Mouse (Mus musculus) limb, embryonic 11.5 days (tissue): Measurements from ENCODE around the gene Vat1. TPM values are rescaled to one million over a fixed set of nuclear protein-coding genes. Genes with fewer than 3 reads are reported as not detected.
A peak's percentile ranks its signal among the peaks of the same experiment; 100 is the strongest.

Source experiments
- ATAC-seq: fragments of 200-750 bp; cut with Nextera tagmentation; 2 replicates; pipeline ENCODE4 v1.8.0; 2017; ENCODE audit warnings: low read depth; ENCODE audit not compliant: insufficient number of reproducible peaks, low FRiP score, low TSS enrichment
- DNase-seq: peaks from one replicate; pipeline ENCODE4 v3.0.0-alpha.2; 2015; ENCODE audit warnings: low spot score
- H3K27ac ChIP-seq: fragments of 300-500 bp; sonication (generic); replicated peaks from 2 replicates; pipeline ENCODE4 v1.5.1; 2014; ENCODE audit warnings: low read depth, mild to moderate bottlenecking, low read length
- H3K27me3 ChIP-seq: fragments of 300-500 bp; sonication (generic); 2 replicates; pipeline ENCODE4 v1.6.1; 2014; ENCODE audit warnings: mild to moderate bottlenecking, low read length, mixed read lengths; ENCODE audit not compliant: control insufficient read depth, insufficient read depth
- H3K36me3 ChIP-seq: fragments of 300-500 bp; sonication (generic); 2 replicates; pipeline ENCODE4 v1.6.1; 2014; ENCODE audit warnings: mild to moderate bottlenecking, low read length, moderate library complexity, mixed read lengths; ENCODE audit not compliant: control insufficient read depth, insufficient read depth
- H3K4me1 ChIP-seq: fragments of 300-500 bp; sonication (generic); 2 replicates; pipeline ENCODE4 v1.6.1; 2014; ENCODE audit warnings: low read length, mixed read lengths; ENCODE audit not compliant: control insufficient read depth, insufficient read depth
- H3K4me2 ChIP-seq: fragments of 300-500 bp; sonication (generic); 2 replicates; pipeline ENCODE4 v1.6.1; 2014; ENCODE audit warnings: low read depth, mild to moderate bottlenecking, moderate library complexity; ENCODE audit not compliant: severe bottlenecking
- H3K4me3 ChIP-seq: fragments of 300-500 bp; sonication (generic); 2 replicates; pipeline ENCODE4 v1.5.1; 2014; ENCODE audit warnings: low read depth, low read length
- H3K9ac ChIP-seq: fragments of 300-500 bp; sonication (generic); 2 replicates; pipeline ENCODE4 v1.6.1; 2014; ENCODE audit warnings: mild to moderate bottlenecking, low read length
- H3K9me3 ChIP-seq: fragments of 300-500 bp; sonication (generic); 2 replicates; pipeline ENCODE4 v1.6.1; 2016; ENCODE audit warnings: low read length; ENCODE audit not compliant: control insufficient read depth
- WGBS: fragments of 180-500 bp; shearing (Covaris S2); extraction: QIAGEN DNeasy Blood & Tissue Kit; methylation state at CpG from one replicate; pipeline ENCODE4 v1.1.7; 2014; 5-methylcytosine and 5-hydroxymethylcytosine counted together
- polyA plus RNA-seq: library from polyadenylated mRNA; unstranded; fragments of >200 nt; fragmentation: Nextera tagmentation; extraction: Ambion mirVana; gene quantifications from 2 replicates; pipeline ENCODE4 v1.2.1, GENCODE M21; 2014

The Vat1 gene
- polyA plus RNA-seq, 1 experiment from 2014 or later: 19.3 TPM

DNA sequence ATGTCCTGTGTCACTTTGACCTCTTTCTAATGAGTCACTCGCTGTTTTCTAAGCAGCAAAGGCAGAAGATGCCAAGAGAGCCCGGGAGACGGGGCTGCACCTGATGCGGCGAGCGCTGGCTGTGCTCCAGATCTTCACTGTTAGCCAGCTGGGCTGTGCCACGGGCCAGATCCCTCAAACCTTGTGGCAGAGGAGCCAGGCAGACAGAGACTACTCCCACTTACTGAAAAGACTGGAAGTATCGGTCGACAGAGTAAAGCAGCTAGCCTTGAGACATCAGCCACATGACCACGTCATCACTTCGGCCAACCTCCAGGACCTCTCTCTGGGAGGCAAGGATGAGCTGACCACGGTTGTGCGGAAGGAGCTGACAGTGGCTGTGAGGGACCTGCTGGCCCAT, 32.6 kb downstream of the Vat1 start:
- ATAC-seq (no peak), DNase-seq (no peak)
- Histone ChIP-seq H3K27me3 (no peaks in the 10 kb centered on the region), H3K36me3 (peaks cover 15% of the 10 kb centered on the region; the same call in 1 of the 2 replicates), H3K27ac (no peak overlapping the region), H3K4me1 (no peaks in the 10 kb centered on the region), H3K4me2 (no peak overlapping the region), H3K9me3 (no peaks in the 10 kb centered on the region), H3K4me3 (no peak overlapping the region), H3K9ac (no peak overlapping the region)
- WGBS: 92% methylated on average over 13 of the region's 13 CpGs

DNA sequence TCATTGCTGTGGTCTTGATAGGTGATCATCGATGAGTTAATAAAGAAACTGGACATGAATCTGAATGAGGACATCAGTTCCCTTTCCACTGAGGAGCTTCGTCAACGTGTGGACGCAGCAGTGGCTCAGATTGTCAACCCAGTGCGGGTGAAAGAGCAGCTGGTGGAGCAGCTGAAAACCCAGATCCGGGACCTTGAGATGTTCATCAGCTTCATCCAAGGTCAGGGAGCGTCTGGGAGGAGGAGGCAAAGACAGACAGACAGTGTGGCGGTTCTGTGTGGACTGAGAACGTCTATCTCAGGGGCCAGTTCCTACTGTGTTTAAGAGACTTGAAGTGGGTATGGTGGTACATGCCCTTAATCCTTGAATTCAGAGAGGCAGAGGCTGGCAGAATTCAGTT, 34.7 kb downstream of the Vat1 start:
- H3K4me2 ChIP-seq: no peak overlapping the region
- no peak overlapping the region for H3K9ac ChIP-seq
- H3K27ac ChIP-seq: no peak overlapping the region
- no peaks in the 10 kb centered on the region for H3K4me1 ChIP-seq
- no peaks in the 10 kb centered on the region for H3K9me3 ChIP-seq
- WGBS: 88% methylated on average over 9 of the region's 9 CpGs
- DNase-seq (no peak), ATAC-seq (no peak)
- H3K4me3 ChIP-seq: no peak overlapping the region
- H3K36me3 ChIP-seq: peaks cover 15% of the 10 kb centered on the region; the same call in 1 of the 2 replicates
- no peaks in the 10 kb centered on the region for H3K27me3 ChIP-seq

DNA sequence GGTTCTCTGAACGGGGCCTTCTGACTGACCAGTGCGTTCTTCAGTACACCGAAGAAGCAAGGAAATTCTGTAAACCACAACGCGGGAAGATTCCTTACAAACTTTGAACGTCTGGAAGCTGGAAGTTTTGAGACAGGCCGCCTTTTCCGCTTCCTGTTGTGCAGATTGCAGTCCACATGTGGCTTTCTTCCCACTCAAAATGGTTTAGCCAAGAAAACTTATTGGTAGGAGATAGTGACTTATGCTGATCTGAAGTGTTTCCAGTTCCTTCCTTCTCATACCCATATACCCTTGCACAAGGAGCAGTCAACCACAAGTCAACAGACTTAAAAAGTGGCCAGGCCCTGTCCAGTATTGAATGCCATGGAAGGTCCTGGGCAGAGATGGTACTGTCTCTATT, 39.9 kb downstream of the Vat1 start:
- no peaks in the 10 kb centered on the region for H3K27me3 ChIP-seq
- no peaks in the 10 kb centered on the region for H3K9me3 ChIP-seq
- DNase-seq (no peak), ATAC-seq (no peak)
- H3K36me3 ChIP-seq: peaks cover 5% of the 10 kb centered on the region; the same call in 1 of the 2 replicates
- no peak overlapping the region for H3K9ac ChIP-seq
- 0 out of 2 replicates have a peak overlapping the region, but pooled peaks have one; percentile 98 for H3K4me3 ChIP-seq
- 67% methylated on average over 8 of the region's 8 CpGs for WGBS
- no peak overlapping the region for H3K27ac ChIP-seq
- H3K4me2 ChIP-seq: peak overlapping the region; percentile 96
- H3K4me1 ChIP-seq: 0 out of 2 replicates have a peak, but pooled peaks cover 7% of the 10 kb centered on the region

DNA sequence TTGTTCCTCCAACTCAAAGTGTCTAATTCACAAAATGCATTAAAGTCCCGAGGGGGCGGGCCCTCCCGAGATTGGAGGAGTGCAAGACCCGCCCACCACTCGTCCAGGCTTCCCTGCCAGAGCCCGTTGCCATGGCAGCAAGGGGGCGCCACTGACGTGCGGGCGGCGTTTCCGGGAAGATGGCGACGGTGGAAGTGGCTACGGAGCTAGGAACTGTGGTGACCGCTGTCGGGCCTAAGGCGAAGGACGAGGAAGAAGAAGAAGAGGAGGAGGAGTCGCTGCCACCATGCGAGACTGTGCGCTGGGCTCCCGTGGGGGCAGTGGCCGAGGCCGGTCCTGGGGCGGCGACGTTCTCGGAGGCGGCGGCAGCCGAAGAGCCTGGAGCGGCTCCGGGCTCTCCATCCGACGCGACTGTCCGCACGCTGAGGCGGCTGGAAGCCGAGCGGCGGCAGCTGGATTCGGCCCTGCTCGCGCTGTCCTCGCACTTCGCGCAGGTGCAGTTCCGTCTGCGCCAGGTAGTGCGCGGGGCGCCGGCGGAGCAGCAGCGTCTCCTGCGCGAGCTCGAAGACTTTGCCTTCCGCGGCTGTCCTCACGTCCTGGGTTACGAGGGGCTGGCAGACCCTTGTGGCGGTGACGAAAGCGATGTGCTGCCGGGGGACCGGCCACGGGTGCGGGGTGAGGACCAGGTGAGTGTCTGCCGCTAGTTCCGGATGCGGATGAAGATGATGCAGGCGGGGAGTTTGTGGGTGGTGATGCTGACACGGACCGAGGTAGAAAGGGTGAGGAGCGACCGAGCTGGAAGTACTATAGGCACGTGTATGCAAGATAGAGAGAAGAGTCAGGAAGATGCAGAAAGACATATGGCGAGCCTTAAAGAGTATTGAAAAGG, 40.9 kb downstream of the Vat1 start, which contains the start of the genes Rundc1 and Ptges3l:
TSS of gene Rundc1 (plus strand) at position 161 of the 889 bp plus-strand sequence.
TSS of gene Ptges3l (minus strand) at position 409 of the 889 bp plus-strand sequence.
- DNase-seq (peak; percentile 100), ATAC-seq (peak; percentile 92)
- peak within 1 kb of the TSS; percentile 96 for H3K4me2 ChIP-seq
- under 1% methylated on average over 80 of the region's 81 CpGs for WGBS
- H3K27me3 ChIP-seq: no peaks in the 10 kb centered on the region
- peak within 1 kb of the TSS; percentile 52; the same call in 1 of the 2 replicates for H3K27ac ChIP-seq
- peak within 1 kb of the TSS; percentile 78 for H3K9ac ChIP-seq
- H3K9me3 ChIP-seq: no peaks in the 10 kb centered on the region
- peaks cover 3% of the 10 kb centered on the region; the same call in 1 of the 2 replicates for H3K36me3 ChIP-seq
- 0 out of 2 replicates have a peak, but pooled peaks cover 7% of the 10 kb centered on the region for H3K4me1 ChIP-seq
- peak within 1 kb of the TSS; percentile 98 for H3K4me3 ChIP-seq

DNA sequence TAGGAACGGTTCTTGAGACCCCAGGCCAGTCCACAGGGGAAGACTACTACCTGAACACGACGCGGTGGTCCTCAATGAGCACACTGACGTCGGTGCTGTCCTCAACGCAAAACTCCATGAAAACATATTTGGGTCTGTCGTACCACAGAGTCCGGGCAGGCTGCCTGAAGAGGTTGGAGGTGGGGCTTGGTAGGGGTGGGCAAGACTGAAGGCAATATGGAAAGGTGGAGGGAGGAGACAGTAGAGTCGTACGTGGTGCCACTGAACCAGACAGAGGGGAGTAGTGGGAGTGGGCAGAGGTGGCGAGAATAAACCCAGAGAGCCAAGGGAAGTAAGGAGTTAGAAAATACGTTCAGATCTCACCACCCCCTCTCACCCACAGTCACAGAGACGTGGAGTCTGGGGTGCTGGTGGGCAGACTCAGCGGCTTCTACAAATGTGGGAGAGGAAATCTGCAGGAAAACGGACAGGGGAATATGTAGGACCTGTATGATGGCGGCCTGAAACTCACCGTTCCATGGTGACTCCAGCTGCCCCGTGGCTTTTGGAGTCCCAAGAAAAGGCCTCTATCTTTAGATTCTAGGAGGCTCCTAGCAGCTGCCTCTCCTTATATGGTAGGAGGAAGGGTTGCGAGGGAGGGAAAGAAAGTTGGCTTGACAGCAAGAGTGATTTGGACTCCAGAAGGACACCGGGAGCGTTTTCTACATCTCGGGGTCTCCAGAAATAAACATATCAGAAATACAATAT, 41.8 kb downstream of the Vat1 start, which contains the start of gene Gm27029:
TSS of gene Gm27029 (minus strand) at position 692 of the 747 bp plus-strand sequence.
- 0 out of 2 replicates have a peak, but pooled peaks cover 7% of the 10 kb centered on the region for H3K4me1 ChIP-seq
- no peak for DNase-seq

GRCm38 (mm10) chr11:101420148-101420547, 45.9 kb downstream of the Vat1 start:
- Histone ChIP-seq H3K36me3 (no peaks in the 10 kb centered on the region), H3K27ac (no peak overlapping the region), H3K4me1 (no peaks in the 10 kb centered on the region), H3K4me2 (no peak overlapping the region), H3K27me3 (no peaks in the 10 kb centered on the region), H3K4me3 (no peak overlapping the region), H3K9me3 (no peaks in the 10 kb centered on the region), H3K9ac (no peak overlapping the region)
- ATAC-seq (no peak), DNase-seq (no peak)
- 88% methylated on average over 5 of the region's 5 CpGs for WGBS

More for the DNA sequence above, 41.8 kb downstream of the Vat1 start, which contains the start of gene Gm27029:
- peak; percentile 53; the same call in 1 of the 2 replicates for ATAC-seq
- 6% methylated on average over 23 of the region's 23 CpGs for WGBS
- no peaks in the 10 kb centered on the region for H3K27me3 ChIP-seq
- peak within 1 kb of the TSS; percentile 78 for H3K9ac ChIP-seq
- peak within 1 kb of the TSS; percentile 96 for H3K4me2 ChIP-seq
- H3K27ac ChIP-seq: peak within 1 kb of the TSS; percentile 52; the same call in 1 of the 2 replicates
- peak within 1 kb of the TSS; percentile 98 for H3K4me3 ChIP-seq
- peaks cover under 1% of the 10 kb centered on the region; the same call in 1 of the 2 replicates for H3K36me3 ChIP-seq
- no peaks in the 10 kb centered on the region for H3K9me3 ChIP-seq

GRCm38 (mm10) chr11:101419610-101420009, 46.4 kb downstream of the Vat1 start:
- H3K36me3 ChIP-seq: no peaks in the 10 kb centered on the region
- no peaks in the 10 kb centered on the region for H3K27me3 ChIP-seq
- ATAC-seq (no peak), DNase-seq (no peak)
- H3K4me3 ChIP-seq: no peak overlapping the region
- no peaks in the 10 kb centered on the region for H3K4me1 ChIP-seq
- no peaks in the 10 kb centered on the region for H3K9me3 ChIP-seq
- 19% methylated on average over 3 of the region's 3 CpGs for WGBS
- H3K27ac ChIP-seq: no peak overlapping the region
- H3K4me2 ChIP-seq: no peak overlapping the region
- H3K9ac ChIP-seq: no peak overlapping the region

DNA sequence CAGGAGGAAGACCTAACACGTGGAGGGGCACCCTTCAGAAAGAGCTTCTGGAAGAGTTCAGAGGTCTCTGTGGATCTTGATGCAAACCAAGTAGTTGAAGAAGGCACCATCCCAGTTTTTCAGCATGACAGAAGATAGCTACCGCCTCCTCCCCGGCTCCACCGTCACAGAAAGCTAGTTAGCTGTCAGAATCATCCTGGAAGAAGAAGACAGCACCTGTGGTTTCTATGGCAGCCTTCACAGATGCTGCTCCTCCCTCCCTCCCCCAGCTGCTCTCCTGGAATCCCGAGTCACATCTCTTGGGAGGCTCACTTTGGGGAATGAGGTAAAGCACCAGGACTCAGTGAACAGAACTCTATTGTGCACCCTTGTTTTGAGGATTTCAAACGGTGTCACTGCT, 47.0 kb downstream of the Vat1 start:
- DNase-seq: no peak
- 59% methylated on average over 6 of the region's 6 CpGs for WGBS

More for the DNA sequence above, 47.0 kb downstream of the Vat1 start:
- Histone ChIP-seq H3K27ac (no peak overlapping the region), H3K9ac (no peak overlapping the region), H3K4me1 (no peaks in the 10 kb centered on the region), H3K4me2 (no peak overlapping the region), H3K4me3 (no peak overlapping the region), H3K27me3 (no peaks in the 10 kb centered on the region), H3K36me3 (no peaks in the 10 kb centered on the region), H3K9me3 (no peaks in the 10 kb centered on the region)
- ATAC-seq: no peak
